Mouse (Mus musculus) liver, embryonic 14.5 days (tissue): ENCODE measurements around the gene Pard6b. TPM values are rescaled to one million over a fixed set of nuclear protein-coding genes. Genes with fewer than 3 reads are reported as not detected.
A peak's percentile ranks its signal among the peaks of the same experiment; 100 is the strongest.

Experiments used
- ATAC-seq: fragments of 200-750 bp; cut with Nextera tagmentation; 2 replicates; pipeline ENCODE4 v1.8.0; 2017; ENCODE audit warnings: moderate number of reproducible peaks, mild to moderate bottlenecking, moderate library complexity; ENCODE audit not compliant: insufficient read depth
- DNase-seq, 3 experiments: peaks; one replicate each; pipeline ENCODE4 v3.0.0-alpha.2; 2012 to 2013; ENCODE audit warnings: low read depth in 3 of 3, low spot score in 3 of 3
- H3K27ac ChIP-seq: fragments of 300-500 bp; sonication (generic); 2 replicates; pipeline ENCODE4 v1.5.1; 2014; ENCODE audit warnings: moderate library complexity, mild to moderate bottlenecking, control low read depth, inconsistent platforms
- H3K27me3 ChIP-seq: fragments of 300-500 bp; sonication (generic); 2 replicates; pipeline ENCODE4 v1.6.1; 2014; ENCODE audit warnings: mild to moderate bottlenecking, low read length, moderate library complexity; ENCODE audit not compliant: control insufficient read depth, insufficient read depth
- H3K36me3 ChIP-seq: fragments of 300-500 bp; sonication (generic); replicated peaks from 2 replicates; pipeline ENCODE4 v1.6.1; 2014; ENCODE audit warnings: low read depth; ENCODE audit not compliant: control insufficient read depth, insufficient read depth
- H3K4me1 ChIP-seq, 2 experiments: fragments of 200-500 bp in 1 of 2; fragments of 300-500 bp in 1 of 2; sonication (generic) in 1 of 2; replicated peaks; 2 replicates each; pipeline ENCODE4 v1.6.1; 2012 to 2014; ENCODE audit warnings: antibody characterized with exemption in 1 of 2, inconsistent platforms in 1 of 2, low read length in 1 of 2; ENCODE audit not compliant: control insufficient read depth in 2 of 2, insufficient read depth in 2 of 2
- H3K4me2 ChIP-seq: fragments of 300-500 bp; sonication (generic); 2 replicates; pipeline ENCODE4 v1.6.1; 2014; ENCODE audit warnings: low read depth, mild to moderate bottlenecking, control low read depth, moderate library complexity
- H3K4me3 ChIP-seq, 2 experiments: fragments of 200-500 bp in 1 of 2; fragments of 300-500 bp in 1 of 2; sonication (generic) in 1 of 2; 2 replicates each; pipeline ENCODE4 v1.5.1; 2012 to 2014; ENCODE audit warnings: low read depth in 2 of 2, low read length in 2 of 2, mild to moderate bottlenecking in 2 of 2, control low read depth in 1 of 2, inconsistent platforms in 1 of 2, moderate library complexity in 1 of 2; ENCODE audit not compliant: insufficient read depth in 1 of 2
- H3K9ac ChIP-seq: fragments of 300-500 bp; sonication (generic); replicated peaks from 2 replicates; pipeline ENCODE4 v1.6.1; 2014; ENCODE audit warnings: mild to moderate bottlenecking, control low read depth, moderate library complexity
- H3K9me3 ChIP-seq: fragments of 300-500 bp; sonication (generic); 2 replicates; pipeline ENCODE4 v1.6.1; 2016; ENCODE audit warnings: low read length, mixed read lengths; ENCODE audit not compliant: control insufficient read depth
- CTCF ChIP-seq: IDR thresholded peaks from 2 replicates; pipeline ENCODE4 v1.5.1; 2016; ENCODE audit warnings: antibody characterized with exemption, low read depth, control low read depth
- EP300 ChIP-seq: IDR thresholded peaks from 2 replicates; pipeline ENCODE4 v1.6.1; 2016; ENCODE audit warnings: antibody characterized with exemption, low read depth
- WGBS: fragments of 180-500 bp; shearing (Covaris S2); extraction: QIAGEN DNeasy Blood & Tissue Kit; methylation state at CpG from one replicate; pipeline ENCODE4 v1.1.7; 2014; ENCODE audit not compliant: insufficient replicate concordance; 5-methylcytosine and 5-hydroxymethylcytosine counted together
- polyA plus RNA-seq, 2 experiments: library from polyadenylated mRNA; depleted of rRNA in 1 of 2; stranded (reverse) in 1 of 2; unstranded in 1 of 2; fragments of >200 nt; fragmentation: Nextera tagmentation in 1 of 2; extraction: Ambion mirVana in 1 of 2; gene quantifications; 2 replicates each; pipeline versions ENCODE4 v1.2.1 to v1.2.3; 2012 to 2014

Gene Pard6b
- polyA plus RNA-seq, 2 experiments, result 1.8 to 2.2 TPM

GRCm38 (mm10) chr2:168078107-168078830 is 2.5 kb upstream of the Pard6b start:
- no peak for ATAC-seq
- no peak for TF ChIP-seq CTCF
- Histone ChIP-seq H3K9me3 (no peaks in the 10 kb centered on the region), H3K36me3 (no peaks in the 10 kb centered on the region), H3K4me3 (no peak overlapping the region), H3K27ac (no peak overlapping the region), H3K4me1 (peaks cover 0 to 22% of the 10 kb centered on the region in 2 experiments; a peak in 3 of 4 replicates), H3K27me3 (peaks cover 17% of the 10 kb centered on the region), H3K4me2 (no peak overlapping the region), H3K9ac (no peak overlapping the region)
- DNase-seq, result no peak
- 28% methylated on average over 15 of the region's 15 CpGs for WGBS

GRCm38 (mm10) chr2:168081299-168081932 is 612 bp downstream of the Pard6b start:
- H3K36me3 ChIP-seq, result no peaks in the 10 kb centered on the region
- DNase-seq (no peak), ATAC-seq (no peak)
- peak overlapping the region; percentile 60 to 67 for H3K4me3 ChIP-seq
- TF ChIP-seq CTCF, result no peak
- no peak for TF ChIP-seq EP300
- H3K9ac ChIP-seq, result peak overlapping the region; percentile 70
- H3K27me3 ChIP-seq, result peaks cover 17% of the 10 kb centered on the region
- no peaks in the 10 kb centered on the region for H3K9me3 ChIP-seq
- peaks cover 0 to 18% of the 10 kb centered on the region in 2 experiments; a peak in 3 of 4 replicates for H3K4me1 ChIP-seq
- WGBS, result under 1% methylated on average over 48 of the region's 49 CpGs
- H3K27ac ChIP-seq, result peak overlapping the region; percentile 19; the same call in 1 of the 2 replicates
- peak overlapping the region; percentile 97 for H3K4me2 ChIP-seq

- ATAC-seq (no peak), DNase-seq (no peak)
- Histone ChIP-seq H3K9ac (peak overlapping the region; percentile 70), H3K4me3 (peak overlapping the region; percentile 60 to 67), H3K36me3 (no peaks in the 10 kb centered on the region), H3K27ac (no peak overlapping the region), H3K27me3 (peaks cover 17% of the 10 kb centered on the region), H3K4me2 (peak overlapping the region; percentile 97), H3K4me1 (peaks cover 0 to 18% of the 10 kb centered on the region in 2 experiments; a peak in 3 of 4 replicates), H3K9me3 (no peaks in the 10 kb centered on the region)
- TF ChIP-seq CTCF, result no peak
- no peak for TF ChIP-seq EP300
- WGBS, result 4% methylated on average over 14 of the region's 14 CpGs
These were observed 1.1 kb downstream of the Pard6b start for GRCm38 (mm10) chr2:168081933-168082306.

GRCm38 (mm10) chr2:168083593-168083992 is 2.8 kb downstream of the Pard6b start:
- peaks cover 15% of the 10 kb centered on the region for H3K27me3 ChIP-seq
- no peak overlapping the region for H3K9ac ChIP-seq
- TF ChIP-seq CTCF, result peak; percentile 34
- TF ChIP-seq EP300, result no peak
- H3K4me3 ChIP-seq, result no peak overlapping the region
- no peak for DNase-seq
- no peak for ATAC-seq
- H3K4me1 ChIP-seq, result peaks cover 0 to 14% of the 10 kb centered on the region in 2 experiments; a peak in 3 of 4 replicates
- no peak overlapping the region for H3K27ac ChIP-seq
- 42% methylated on average over 2 of the region's 2 CpGs for WGBS
- H3K9me3 ChIP-seq, result no peaks in the 10 kb centered on the region
- no peaks in the 10 kb centered on the region for H3K36me3 ChIP-seq
- H3K4me2 ChIP-seq, result no peak overlapping the region

GRCm38 (mm10) chr2:168084228-168084627 is 3.4 kb downstream of the Pard6b start:
- peaks cover 0 to 15% of the 10 kb centered on the region in 2 experiments; a peak in 3 of 4 replicates for H3K4me1 ChIP-seq
- no peak overlapping the region for H3K9ac ChIP-seq
- no peak overlapping the region for H3K4me2 ChIP-seq
- ATAC-seq (no peak), DNase-seq (no peak)
- no peaks in the 10 kb centered on the region for H3K9me3 ChIP-seq
- TF ChIP-seq CTCF, result no peak
- TF ChIP-seq EP300, result no peak
- H3K4me3 ChIP-seq, result no peak overlapping the region
- H3K27me3 ChIP-seq, result peaks cover 15% of the 10 kb centered on the region
- H3K27ac ChIP-seq, result no peak overlapping the region
- WGBS, result 86% methylated on average over 7 of the region's 7 CpGs
- no peaks in the 10 kb centered on the region for H3K36me3 ChIP-seq
